Mouse (Mus musculus) heart, postnatal 0 days (tissue): ENCODE measurements around the gene Saysd1. TPM values are rescaled to one million over a fixed set of nuclear protein-coding genes. Genes with fewer than 3 reads are reported as not detected.

Experiments
- ATAC-seq: fragments of 200-750 bp; cut with Nextera tagmentation; 2 replicates; pipeline ENCODE4 v1.8.0; 2017; ENCODE audit warnings: low read depth, moderate number of reproducible peaks, moderate library complexity; ENCODE audit not compliant: insufficient read depth
- DNase-seq: peaks from one replicate; pipeline ENCODE4 v3.0.0-alpha.2; 2016; ENCODE audit warnings: low spot score
- H3K27ac ChIP-seq: fragments of 300-500 bp; sonication (generic); 2 replicates; pipeline ENCODE4 v1.5.1; 2014; ENCODE audit warnings: low read depth, mild to moderate bottlenecking
- H3K27me3 ChIP-seq: fragments of 300-500 bp; sonication (generic); 2 replicates; pipeline ENCODE4 v1.6.1; 2014; ENCODE audit warnings: low read length, mixed read lengths; ENCODE audit not compliant: control insufficient read depth, insufficient read depth
- H3K36me3 ChIP-seq: fragments of 300-500 bp; sonication (generic); replicated peaks from 2 replicates; pipeline ENCODE4 v1.6.1; 2014; ENCODE audit warnings: low read length, mixed read lengths; ENCODE audit not compliant: control insufficient read depth, insufficient read depth
- H3K4me1 ChIP-seq: fragments of 300-500 bp; sonication (generic); 2 replicates; pipeline ENCODE4 v1.6.1; 2014; ENCODE audit warnings: antibody characterized with exemption; ENCODE audit not compliant: control insufficient read depth, insufficient read depth
- H3K4me2 ChIP-seq: fragments of 300-500 bp; sonication (generic); 2 replicates; pipeline ENCODE4 v1.6.1; 2014; ENCODE audit warnings: low read depth, mild to moderate bottlenecking, low read length, moderate library complexity
- H3K4me3 ChIP-seq: fragments of 300-500 bp; sonication (generic); 2 replicates; pipeline ENCODE4 v1.5.1; 2014; ENCODE audit warnings: low read depth, low read length
- H3K9ac ChIP-seq: fragments of 300-500 bp; sonication (generic); replicated peaks from 2 replicates; pipeline ENCODE4 v1.6.1; 2014; ENCODE audit warnings: low read depth, low read length, mixed read lengths
- H3K9me3 ChIP-seq: fragments of 300-500 bp; sonication (generic); replicated peaks from 2 replicates; pipeline ENCODE4 v1.6.1; 2016; ENCODE audit warnings: low read length; ENCODE audit not compliant: control insufficient read depth
- CTCF ChIP-seq: IDR thresholded peaks from 2 replicates; pipeline ENCODE4 v1.5.1; 2016; ENCODE audit warnings: antibody characterized with exemption, control low read depth, low read depth
- EP300 ChIP-seq: IDR thresholded peaks from 2 replicates; pipeline ENCODE4 v1.6.1; 2016; ENCODE audit warnings: antibody characterized with exemption, low read depth
- WGBS: fragments of 180-500 bp; shearing (Covaris S2); extraction: QIAGEN DNeasy Blood & Tissue Kit; methylation state at CpG from one replicate; pipeline ENCODE4 v1.1.7; 2014; 5-methylcytosine and 5-hydroxymethylcytosine counted together
- polyA plus RNA-seq: library from polyadenylated mRNA; unstranded; fragments of >200 nt; fragmentation: Nextera tagmentation; extraction: Ambion mirVana; gene quantifications from 2 replicates; pipeline ENCODE4 v1.2.1, GENCODE M21; 2015
- total RNA-seq: library from RNA; depleted of rRNA; stranded (reverse); fragments of >200 nt; gene quantifications from 2 replicates; pipeline ENCODE4 v1.2.3, GENCODE M21; 2014; ENCODE audit warnings: low replicate concordance

The Saysd1 gene
- total and polyA plus RNA-seq, 2 experiments from 2014 or later, result 10.8 to 12.6 TPM

GRCm38 (mm10) chr14:20047814-20048480 lies 90.4 kb downstream of the Saysd1 start:
- Histone ChIP-seq H3K36me3 (no peaks in the 10 kb centered on the region), H3K4me1 (no peaks in the 10 kb centered on the region; the same call in 1 of the 2 replicates), H3K4me3 (no peak overlapping the region), H3K4me2 (no peak overlapping the region), H3K27me3 (no peaks in the 10 kb centered on the region), H3K27ac (no peak overlapping the region), H3K9me3 (no peaks in the 10 kb centered on the region), H3K9ac (no peak overlapping the region)
- ATAC-seq (no peak), DNase-seq (no peak)
- 51% methylated on average over 3 of the region's 3 CpGs for WGBS
- no peak for TF ChIP-seq EP300
- no peak for TF ChIP-seq CTCF

- Histone ChIP-seq H3K4me2 (no peak overlapping the region), H3K36me3 (no peaks in the 10 kb centered on the region), H3K4me3 (no peak overlapping the region), H3K27ac (no peak overlapping the region), H3K9ac (no peak overlapping the region), H3K4me1 (no peaks in the 10 kb centered on the region; the same call in 1 of the 2 replicates), H3K27me3 (no peaks in the 10 kb centered on the region), H3K9me3 (no peaks in the 10 kb centered on the region)
- WGBS, result 53% methylated on average over 2 of the region's 2 CpGs
- no peak for TF ChIP-seq EP300
- TF ChIP-seq CTCF, result no peak
- DNase-seq (no peak), ATAC-seq (no peak)
Measured at GRCm38 (mm10) chr14:20047291-20047690, 91.0 kb downstream of the Saysd1 start.

GRCm38 (mm10) chr14:20044036-20044435 lies 94.3 kb downstream of the Saysd1 start:
- no peak for TF ChIP-seq CTCF
- no peak for TF ChIP-seq EP300
- H3K27me3 ChIP-seq, result no peaks in the 10 kb centered on the region
- H3K4me3 ChIP-seq, result no peak overlapping the region
- H3K4me1 ChIP-seq, result peaks cover 4% of the 10 kb centered on the region; the same call in 1 of the 2 replicates
- DNase-seq (no peak), ATAC-seq (no peak)
- no peaks in the 10 kb centered on the region for H3K36me3 ChIP-seq
- no peaks in the 10 kb centered on the region for H3K9me3 ChIP-seq
- H3K27ac ChIP-seq, result no peak overlapping the region
- 86% methylated on average over 1 of the region's 1 CpGs for WGBS
- H3K9ac ChIP-seq, result no peak overlapping the region
- no peak overlapping the region for H3K4me2 ChIP-seq

GRCm38 (mm10) chr14:20041836-20042235 lies 96.5 kb downstream of the Saysd1 start:
- no peak for TF ChIP-seq CTCF
- TF ChIP-seq EP300, result no peak

GRCm38 (mm10) chr14:20040976-20041375 lies 97.4 kb downstream of the Saysd1 start:
- no peak overlapping the region for H3K9ac ChIP-seq
- H3K27ac ChIP-seq, result no peak overlapping the region; the same call in 1 of the 2 replicates
- H3K4me3 ChIP-seq, result no peak overlapping the region
- H3K36me3 ChIP-seq, result no peaks in the 10 kb centered on the region
- DNase-seq (no peak), ATAC-seq (no peak)
- no peak for TF ChIP-seq EP300
- peaks cover 4% of the 10 kb centered on the region; the same call in 1 of the 2 replicates for H3K4me1 ChIP-seq
- H3K4me2 ChIP-seq, result no peak overlapping the region
- 91% methylated on average over 4 of the region's 4 CpGs for WGBS
- no peaks in the 10 kb centered on the region for H3K27me3 ChIP-seq
- no peaks in the 10 kb centered on the region for H3K9me3 ChIP-seq

More at GRCm38 (mm10) chr14:20041836-20042235, 96.5 kb downstream of the Saysd1 start:
- no peak for DNase-seq
- H3K9ac ChIP-seq, result no peak overlapping the region
- no peaks in the 10 kb centered on the region for H3K36me3 ChIP-seq
- H3K9me3 ChIP-seq, result no peaks in the 10 kb centered on the region
- peak overlapping the region; percentile 25; the same call in 1 of the 2 replicates for H3K27ac ChIP-seq
- ATAC-seq, result no peak
- H3K4me3 ChIP-seq, result no peak overlapping the region
- no peak overlapping the region for H3K4me2 ChIP-seq
- no peaks in the 10 kb centered on the region for H3K27me3 ChIP-seq
- H3K4me1 ChIP-seq, result peaks cover 4% of the 10 kb centered on the region; the same call in 1 of the 2 replicates
- 19% methylated on average over 2 of the region's 2 CpGs for WGBS

GRCm38 (mm10) chr14:20039795-20040194 lies 98.5 kb downstream of the Saysd1 start:
- H3K9ac ChIP-seq, result no peak overlapping the region
- H3K4me1 ChIP-seq, result peaks cover 9% of the 10 kb centered on the region
- H3K36me3 ChIP-seq, result no peaks in the 10 kb centered on the region
- no peak overlapping the region for H3K4me3 ChIP-seq
- DNase-seq (no peak), ATAC-seq (no peak)
- no peak overlapping the region for H3K27ac ChIP-seq
- H3K4me2 ChIP-seq, result no peak overlapping the region
- TF ChIP-seq EP300 (no peak), CTCF (no peak)
- 85% methylated on average over 2 of the region's 2 CpGs for WGBS
- no peaks in the 10 kb centered on the region for H3K9me3 ChIP-seq
- no peaks in the 10 kb centered on the region for H3K27me3 ChIP-seq
